Mouse (Mus musculus) limb, embryonic 12.5 days (tissue): ENCODE measurements around the gene Asb10. TPM values are rescaled to one million over a fixed set of nuclear protein-coding genes. Genes with fewer than 3 reads are reported as not detected.

ENCODE experiments used
- ATAC-seq: fragments of 200-750 bp; cut with Nextera tagmentation; 2 replicates; pipeline ENCODE4 v1.8.0; 2017; ENCODE audit warnings: low read depth, moderate TSS enrichment; ENCODE audit not compliant: insufficient number of reproducible peaks, insufficient read depth, low FRiP score, low TSS enrichment
- H3K27ac ChIP-seq: fragments of 300-500 bp; sonication (generic); 2 replicates; pipeline ENCODE4 v1.5.1; 2016; ENCODE audit warnings: mild to moderate bottlenecking, moderate library complexity
- H3K27me3 ChIP-seq: fragments of 300-500 bp; sonication (generic); 2 replicates; pipeline ENCODE4 v1.6.1; 2016; ENCODE audit warnings: mild to moderate bottlenecking, moderate library complexity
- H3K36me3 ChIP-seq: fragments of 300-500 bp; sonication (generic); 2 replicates; pipeline ENCODE4 v1.6.1; 2016; ENCODE audit warnings: mild to moderate bottlenecking, moderate library complexity
- H3K4me1 ChIP-seq: fragments of 300-500 bp; sonication (generic); replicated peaks from 2 replicates; pipeline ENCODE4 v1.6.1; 2016
- H3K4me2 ChIP-seq: fragments of 300-500 bp; sonication (generic); 2 replicates; pipeline ENCODE4 v1.6.1; 2016; ENCODE audit warnings: mild to moderate bottlenecking, moderate library complexity
- H3K4me3 ChIP-seq: fragments of 300-500 bp; sonication (generic); replicated peaks from 2 replicates; pipeline ENCODE4 v1.5.1; 2016; ENCODE audit warnings: mild to moderate bottlenecking
- H3K9ac ChIP-seq: fragments of 300-500 bp; sonication (generic); replicated peaks from 2 replicates; pipeline ENCODE4 v1.6.1; 2016; ENCODE audit warnings: mild to moderate bottlenecking, moderate library complexity
- H3K9me3 ChIP-seq: fragments of 300-500 bp; sonication (generic); 2 replicates; pipeline ENCODE4 v1.6.1; 2016; ENCODE audit warnings: mild to moderate bottlenecking, moderate library complexity
- WGBS: fragments of 180-500 bp; shearing (Covaris S2); methylation state at CpG from one replicate; pipeline ENCODE4 v1.1.7; 2016; 5-methylcytosine and 5-hydroxymethylcytosine counted together
- polyA plus RNA-seq: library from polyadenylated mRNA; unstranded; fragments of >200 nt; fragmentation: Nextera tagmentation; extraction: Ambion mirVana; gene quantifications from 2 replicates; pipeline ENCODE4 v1.2.1, GENCODE M21; 2016

The Asb10 gene
- polyA plus RNA-seq, 1 experiment from 2014 or later = 1.1 TPM

DNA sequence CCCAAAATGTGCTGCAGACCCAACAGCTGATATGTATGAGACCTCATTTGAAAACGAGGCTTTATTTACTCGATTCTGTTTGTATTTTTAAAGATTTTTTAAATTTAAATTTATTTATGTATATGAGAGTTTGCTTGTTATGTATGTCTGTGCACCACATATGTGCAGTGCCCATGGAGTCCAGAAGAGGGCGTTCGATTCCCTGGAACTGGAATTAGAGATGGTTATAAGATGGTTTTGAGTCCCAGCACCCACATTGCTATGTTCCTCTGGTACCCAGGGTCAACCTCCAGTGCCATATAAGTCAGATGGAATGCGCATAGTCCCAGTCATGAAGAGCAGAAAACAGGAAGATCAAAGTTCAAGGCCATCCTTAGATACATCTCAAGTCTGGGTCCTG lies 6.5 kb downstream of the Asb10 start:
- Histone ChIP-seq H3K36me3 (no peaks in the 10 kb centered on the region), H3K4me1 (peaks cover 8% of the 10 kb centered on the region; the same call in 1 of the 2 replicates), H3K4me3 (no peak overlapping the region), H3K9me3 (no peaks in the 10 kb centered on the region), H3K27me3 (peaks cover 72% of the 10 kb centered on the region), H3K27ac (no peak overlapping the region), H3K9ac (no peak overlapping the region), H3K4me2 (no peak overlapping the region)
- WGBS = 55% methylated on average over 5 of the region's 5 CpGs
- no peak for ATAC-seq

DNA sequence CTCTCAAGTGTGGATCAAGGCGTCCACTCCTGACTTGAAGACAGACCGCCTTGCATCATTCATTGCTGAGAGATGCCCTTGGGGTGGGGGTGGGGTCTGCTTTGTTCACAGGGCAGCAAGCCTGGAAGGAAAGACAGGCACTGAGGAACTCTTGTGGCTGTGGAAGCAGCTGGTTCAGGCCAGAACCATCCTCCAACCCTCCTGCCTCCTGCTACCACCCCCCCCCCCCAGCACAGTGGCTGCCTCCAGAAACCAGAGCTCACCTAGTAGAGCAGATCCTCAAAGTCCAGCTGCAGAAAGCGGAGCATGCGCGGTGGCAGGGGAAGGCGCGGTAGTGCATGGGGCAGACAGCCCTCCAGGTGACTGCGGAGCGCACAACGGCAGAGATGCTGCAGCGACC lies 7.4 kb downstream of the Asb10 start:
- H3K9ac ChIP-seq = no peak overlapping the region
- peaks cover 4% of the 10 kb centered on the region; the same call in 1 of the 2 replicates for H3K4me1 ChIP-seq
- H3K36me3 ChIP-seq = no peaks in the 10 kb centered on the region
- no peak overlapping the region for H3K4me3 ChIP-seq
- WGBS = 41% methylated on average over 11 of the region's 11 CpGs
- no peak for ATAC-seq
- no peak overlapping the region for H3K4me2 ChIP-seq
- H3K27me3 ChIP-seq = peaks cover 80% of the 10 kb centered on the region
- no peaks in the 10 kb centered on the region for H3K9me3 ChIP-seq
- H3K27ac ChIP-seq = no peak overlapping the region

DNA sequence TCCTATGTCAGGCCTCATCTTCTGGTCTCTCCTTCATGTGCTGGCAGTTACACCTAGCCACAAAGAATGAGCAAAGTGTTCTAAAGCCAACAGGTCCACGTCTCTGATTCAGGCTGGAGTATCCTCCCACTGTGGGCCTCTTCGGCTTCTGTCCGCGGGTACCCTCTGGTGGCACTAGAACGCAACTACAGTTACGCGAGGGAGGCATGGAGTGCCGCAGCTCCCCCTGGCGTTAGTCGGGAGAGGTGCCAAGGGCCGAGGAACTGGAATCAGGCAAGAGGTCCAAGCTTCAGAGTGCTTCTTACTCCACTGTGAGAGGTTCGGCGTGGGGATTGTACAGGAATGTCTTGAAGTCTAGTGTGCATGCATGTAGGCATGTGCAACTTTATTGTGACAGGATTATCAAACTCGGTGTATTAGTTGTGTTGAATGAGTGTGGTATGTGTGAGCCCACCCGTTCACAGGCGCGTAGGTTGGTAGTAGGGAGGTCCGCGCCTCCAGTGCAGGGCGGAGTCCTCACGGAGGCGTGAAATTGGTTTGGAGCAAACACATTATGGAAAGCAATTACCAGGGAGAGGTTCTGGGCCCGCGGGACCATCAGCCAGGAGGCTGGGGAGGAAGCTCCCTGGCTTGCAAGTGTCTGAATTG lies 10.6 kb downstream of the Asb10 start:
- peaks cover 85% of the 10 kb centered on the region for H3K27me3 ChIP-seq
- ATAC-seq = peak; percentile 35

DNA sequence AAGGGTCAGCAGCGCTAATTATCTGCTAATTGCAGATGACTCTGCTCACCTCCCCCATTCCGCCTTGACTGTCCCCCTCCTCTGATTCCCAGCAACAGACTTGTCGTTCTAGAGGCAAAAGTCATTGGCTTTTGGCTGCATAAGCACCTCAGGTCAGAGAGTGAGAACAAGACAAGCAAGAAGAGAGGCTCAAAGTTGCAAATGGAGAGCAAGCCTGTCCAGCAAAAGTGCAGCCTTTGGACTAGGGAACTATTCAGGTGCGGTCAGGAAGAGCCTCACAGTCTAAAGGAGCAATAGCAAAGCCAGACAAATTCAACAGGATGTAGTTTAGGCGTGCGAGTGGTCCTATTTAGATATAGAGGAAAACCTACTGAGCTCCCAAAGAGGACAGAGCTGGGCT lies 13.0 kb downstream of the Asb10 start:
- no peak overlapping the region for H3K4me3 ChIP-seq
- no peak overlapping the region for H3K4me2 ChIP-seq
- H3K27me3 ChIP-seq = peaks cover 98% of the 10 kb centered on the region
- ATAC-seq = no peak
- H3K27ac ChIP-seq = no peak overlapping the region
- WGBS = 13% methylated on average over 6 of the region's 6 CpGs
- peaks cover 19% of the 10 kb centered on the region for H3K4me1 ChIP-seq
- no peaks in the 10 kb centered on the region for H3K9me3 ChIP-seq
- H3K9ac ChIP-seq = no peak overlapping the region
- H3K36me3 ChIP-seq = no peaks in the 10 kb centered on the region

More for the DNA sequence above, 10.6 kb downstream of the Asb10 start:
- Histone ChIP-seq H3K4me3 (no peak overlapping the region), H3K27ac (no peak overlapping the region), H3K4me1 (peaks cover 15% of the 10 kb centered on the region), H3K9me3 (no peaks in the 10 kb centered on the region), H3K9ac (no peak overlapping the region), H3K36me3 (no peaks in the 10 kb centered on the region), H3K4me2 (no peak overlapping the region)
- WGBS = 14% methylated on average over 24 of the region's 24 CpGs

DNA sequence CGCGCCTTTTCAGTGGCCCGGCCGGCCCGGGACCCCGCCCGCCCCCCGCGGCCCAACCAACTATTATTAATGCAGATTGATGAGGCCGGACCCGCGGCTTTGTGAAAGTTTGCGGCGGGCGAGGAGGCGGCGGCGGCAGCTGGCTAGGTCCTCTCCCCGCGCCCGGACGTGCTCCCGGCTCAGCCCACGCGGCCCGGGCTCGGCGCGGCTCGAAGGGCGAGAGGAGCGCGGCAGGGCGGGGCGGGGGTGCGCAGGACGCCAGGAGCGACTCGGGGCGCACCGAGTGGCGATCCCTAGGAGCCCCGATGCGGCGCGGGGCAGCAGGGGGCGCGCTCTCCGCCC lies 13.9 kb downstream of the Asb10 start, which contains the start of gene Gbx1:
Gene Gbx1 (minus strand): TSS at position 314 of the 342 bp plus-strand sequence.
- WGBS = under 1% methylated on average over 37 of the region's 49 CpGs
- ATAC-seq = no peak

DNA sequence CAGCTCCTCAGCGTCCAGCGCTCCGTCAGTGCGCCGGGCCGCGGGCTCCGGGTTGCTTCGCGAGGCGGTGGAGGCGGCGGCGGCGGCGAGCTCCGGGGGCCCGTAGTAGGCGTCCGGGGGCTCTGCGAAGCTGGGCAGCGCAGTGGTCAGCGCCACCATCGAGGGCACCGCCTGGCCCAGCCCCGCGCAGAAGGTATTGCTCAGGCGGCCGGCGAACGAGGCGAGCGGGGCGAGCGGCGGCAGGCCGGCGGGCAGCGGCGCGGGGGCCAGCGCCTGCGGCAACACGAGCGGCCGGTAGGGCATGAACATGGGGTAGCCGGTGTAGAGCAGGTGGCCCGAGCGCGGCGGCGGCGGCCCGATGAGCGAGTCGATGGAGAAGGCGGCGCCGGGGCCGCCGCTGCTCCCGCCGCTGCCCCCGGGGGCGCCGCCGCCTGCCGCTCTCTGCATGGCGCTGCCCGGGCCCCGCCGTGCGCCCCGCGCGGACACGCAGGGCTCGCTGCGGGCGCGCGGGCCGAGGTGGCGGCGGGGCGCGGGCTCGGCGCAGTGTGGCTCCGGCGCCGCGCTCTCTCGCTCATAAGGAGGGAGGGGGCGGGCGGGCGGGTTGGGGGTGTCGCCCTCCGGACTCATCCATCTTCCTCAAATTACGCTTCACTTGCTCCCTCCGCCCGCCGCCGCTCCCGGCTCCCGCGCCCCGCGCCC lies 14.4 kb downstream of the Asb10 start:
- no peak for ATAC-seq
- WGBS = under 1% methylated on average over 83 of the region's 109 CpGs
- peaks cover 98% of the 10 kb centered on the region for H3K27me3 ChIP-seq
- H3K4me2 ChIP-seq = peak overlapping the region; percentile 69
- H3K9ac ChIP-seq = no peak overlapping the region; the same call in 1 of the 2 replicates
- no peaks in the 10 kb centered on the region for H3K36me3 ChIP-seq
- H3K4me1 ChIP-seq = peaks cover 19% of the 10 kb centered on the region
- H3K27ac ChIP-seq = no peak overlapping the region
- peak overlapping the region; percentile 43 for H3K4me3 ChIP-seq
- no peaks in the 10 kb centered on the region for H3K9me3 ChIP-seq

More for the DNA sequence above, 13.9 kb downstream of the Asb10 start, which contains the start of gene Gbx1:
- peaks cover 98% of the 10 kb centered on the region for H3K27me3 ChIP-seq
- peak within 1 kb of the TSS; percentile 69 for H3K4me2 ChIP-seq
- H3K9me3 ChIP-seq = no peaks in the 10 kb centered on the region
- H3K27ac ChIP-seq = no peak within 1 kb of the TSS
- peak within 1 kb of the TSS; percentile 43 for H3K4me3 ChIP-seq
- no peaks in the 10 kb centered on the region for H3K36me3 ChIP-seq
- H3K9ac ChIP-seq = no peak within 1 kb of the TSS; the same call in 1 of the 2 replicates
- H3K4me1 ChIP-seq = peaks cover 19% of the 10 kb centered on the region

DNA sequence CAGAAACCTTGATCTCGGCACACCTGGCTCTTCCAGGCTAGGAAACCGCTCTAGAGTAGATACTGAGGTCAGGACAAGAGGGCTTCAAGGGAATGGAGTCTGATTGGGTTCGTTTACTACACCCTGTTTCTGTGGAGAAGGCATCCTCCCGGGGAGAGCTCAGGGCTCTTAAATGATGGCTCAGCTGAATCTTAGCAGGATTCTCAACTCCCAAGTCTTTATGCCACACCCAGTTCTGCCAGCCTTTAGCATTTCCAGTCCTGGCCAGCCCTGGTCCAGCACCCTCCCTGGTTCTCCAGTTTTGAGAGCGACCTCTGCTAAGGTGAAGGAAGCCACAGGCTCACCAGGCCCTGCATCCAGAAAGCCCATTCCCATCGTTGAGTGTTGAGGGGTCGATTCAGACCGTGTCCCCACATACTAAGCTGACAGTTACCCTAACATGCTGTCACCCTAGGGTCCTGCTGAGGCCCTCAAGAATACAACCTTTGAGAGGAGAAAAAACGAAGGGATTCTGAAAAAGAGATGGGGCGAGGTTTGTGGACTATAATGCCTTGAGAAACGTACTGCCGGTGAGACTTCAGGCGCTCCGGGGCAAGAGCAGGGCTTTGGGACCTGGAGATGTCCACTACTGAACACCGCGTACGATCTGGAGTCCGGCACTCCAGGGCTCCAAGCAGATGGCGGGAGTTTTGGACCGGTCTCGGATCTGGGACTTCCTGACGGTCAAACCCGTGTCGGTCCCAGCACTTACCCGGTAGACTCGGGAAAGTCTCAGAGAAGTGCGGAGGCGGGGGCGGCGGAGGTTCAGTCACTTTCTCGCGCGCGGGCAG lies 15.2 kb downstream of the Asb10 start:
- peaks cover 19% of the 10 kb centered on the region for H3K4me1 ChIP-seq
- H3K9me3 ChIP-seq = no peaks in the 10 kb centered on the region
- peaks cover 96% of the 10 kb centered on the region for H3K27me3 ChIP-seq
- peak overlapping the region; percentile 69 for H3K4me2 ChIP-seq
- no peak overlapping the region for H3K9ac ChIP-seq
- H3K36me3 ChIP-seq = no peaks in the 10 kb centered on the region
- no peak for ATAC-seq
- H3K4me3 ChIP-seq = peak overlapping the region; percentile 43
- H3K27ac ChIP-seq = no peak overlapping the region
- 3% methylated on average over 34 of the region's 34 CpGs for WGBS

DNA sequence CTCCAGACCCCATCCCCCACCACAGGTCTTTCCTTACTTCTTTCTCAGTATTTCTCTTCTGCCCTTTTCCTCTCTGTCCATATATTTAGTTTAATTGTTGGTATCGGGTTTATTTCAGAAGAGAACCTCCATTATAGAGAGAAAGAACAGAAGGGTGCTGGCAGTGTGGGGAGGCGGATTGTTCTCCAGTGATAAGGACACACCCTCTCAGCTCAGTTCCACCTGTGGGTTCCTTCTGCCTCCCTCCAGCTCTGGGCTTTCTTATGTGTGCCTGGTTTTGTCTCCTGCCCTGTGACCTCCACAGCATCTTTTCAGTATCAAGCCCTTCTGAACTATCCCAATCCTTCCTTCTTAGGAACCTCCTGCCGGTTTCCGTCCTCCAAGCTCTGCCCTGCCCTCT lies 16.3 kb downstream of the Asb10 start:
- Histone ChIP-seq H3K4me1 (peaks cover 19% of the 10 kb centered on the region), H3K4me2 (no peak overlapping the region), H3K27me3 (peaks cover 97% of the 10 kb centered on the region), H3K27ac (no peak overlapping the region), H3K9me3 (no peaks in the 10 kb centered on the region), H3K4me3 (no peak overlapping the region), H3K36me3 (no peaks in the 10 kb centered on the region), H3K9ac (no peak overlapping the region)
- ATAC-seq = no peak
- 14% methylated on average over 4 of the region's 4 CpGs for WGBS

DNA sequence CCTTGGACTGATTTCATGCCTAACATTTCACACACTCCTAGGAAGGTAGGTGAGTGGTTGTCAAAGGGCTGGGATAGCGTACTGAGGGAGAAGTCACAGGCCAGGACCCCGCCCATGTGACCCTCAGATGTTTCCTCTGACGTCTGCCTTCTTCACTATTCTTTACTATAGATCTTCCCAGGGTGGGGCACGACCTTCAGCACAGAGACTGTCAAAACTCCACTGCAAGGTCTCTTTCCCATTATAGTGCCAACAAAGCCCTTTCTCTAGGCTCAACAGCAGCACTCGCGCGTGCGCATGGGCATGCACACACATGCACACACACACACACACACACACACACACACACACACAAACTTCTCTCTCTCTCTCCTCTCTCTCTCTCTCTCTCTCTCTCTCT lies 17.0 kb downstream of the Asb10 start:
- H3K4me1 ChIP-seq = peaks cover 19% of the 10 kb centered on the region
- H3K9me3 ChIP-seq = no peaks in the 10 kb centered on the region
- H3K27me3 ChIP-seq = peaks cover 94% of the 10 kb centered on the region
- H3K36me3 ChIP-seq = no peaks in the 10 kb centered on the region
- WGBS = 48% methylated on average over 8 of the region's 8 CpGs
- no peak overlapping the region for H3K4me3 ChIP-seq
- no peak overlapping the region for H3K27ac ChIP-seq
- no peak overlapping the region for H3K9ac ChIP-seq
- no peak overlapping the region for H3K4me2 ChIP-seq
- ATAC-seq = no peak

DNA sequence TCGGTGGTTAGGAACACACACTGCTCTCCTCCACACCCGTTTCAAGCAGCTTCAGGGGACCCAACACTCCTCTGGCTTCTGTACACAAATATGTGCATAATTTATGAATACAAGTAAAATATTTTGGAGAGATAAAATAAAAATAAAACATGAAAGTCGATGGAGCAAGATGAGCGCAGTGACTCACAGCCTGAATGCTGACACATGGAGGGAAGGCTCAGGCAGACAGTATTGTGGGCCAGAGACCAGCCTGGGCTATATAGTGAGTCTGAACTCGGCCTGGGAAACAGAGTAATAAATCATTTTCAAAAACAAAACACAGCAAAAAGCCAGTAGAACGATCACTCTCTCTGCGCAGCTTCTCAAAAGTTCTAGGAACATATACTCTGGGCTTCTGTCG lies 19.4 kb downstream of the Asb10 start:
- ATAC-seq = no peak
- Histone ChIP-seq H3K4me2 (no peak overlapping the region), H3K27ac (no peak overlapping the region), H3K9me3 (no peaks in the 10 kb centered on the region), H3K4me3 (no peak overlapping the region), H3K4me1 (peaks cover 14% of the 10 kb centered on the region), H3K9ac (no peak overlapping the region), H3K36me3 (no peaks in the 10 kb centered on the region), H3K27me3 (peaks cover 92% of the 10 kb centered on the region)
- 59% methylated on average over 8 of the region's 8 CpGs for WGBS

DNA sequence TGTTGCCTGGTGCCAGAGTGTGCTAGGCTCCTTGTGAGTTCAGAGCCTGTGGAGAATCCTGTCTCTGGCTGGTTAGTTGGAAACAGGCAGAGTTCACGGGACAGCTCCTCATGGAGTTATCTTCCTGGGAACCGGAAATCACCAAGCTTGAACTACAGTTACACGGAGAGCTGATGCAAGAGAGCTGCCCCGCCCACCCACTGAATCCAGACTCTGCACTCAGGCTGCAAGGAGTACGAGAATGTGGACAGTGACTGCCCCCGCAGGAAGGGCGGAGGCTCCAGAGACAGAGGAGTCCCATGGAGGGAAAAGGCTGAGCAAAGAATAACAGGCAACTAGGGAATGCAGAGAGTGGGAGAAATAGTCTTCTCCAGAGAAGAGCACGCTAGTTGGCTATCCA lies 28.5 kb downstream of the Asb10 start:
- Histone ChIP-seq H3K36me3 (no peaks in the 10 kb centered on the region), H3K9ac (no peak overlapping the region), H3K4me3 (no peak overlapping the region), H3K4me1 (peaks cover 4% of the 10 kb centered on the region), H3K27me3 (peaks cover 26% of the 10 kb centered on the region), H3K27ac (no peak overlapping the region), H3K4me2 (no peak overlapping the region), H3K9me3 (no peaks in the 10 kb centered on the region)
- 53% methylated on average over 8 of the region's 8 CpGs for WGBS
- ATAC-seq = no peak
